Mouse (Mus musculus) ES-Bruce4 (cell line): Measurements from ENCODE around the gene Snrpb2. TPM values are rescaled to one million over a fixed set of nuclear protein-coding genes. Genes with fewer than 3 reads are reported as not detected.

Source experiments
- H3K27ac ChIP-seq: 2 replicates; pipeline ENCODE4 v1.5.1; 2012; ENCODE audit warnings: low read length, inconsistent platforms; ENCODE audit not compliant: insufficient read depth
- H3K27me3 ChIP-seq: 2 replicates; pipeline ENCODE4 v1.6.1; 2012; ENCODE audit warnings: mild to moderate bottlenecking, low read length, inconsistent platforms; ENCODE audit not compliant: control insufficient read depth, poor library complexity, insufficient read depth, severe bottlenecking
- H3K36me3 ChIP-seq: 2 replicates; pipeline ENCODE4 v1.6.1; 2012; ENCODE audit warnings: inconsistent platforms, mild to moderate bottlenecking, low read length, moderate library complexity; ENCODE audit not compliant: control insufficient read depth, poor library complexity, insufficient read depth, severe bottlenecking
- H3K4me1 ChIP-seq: one replicate; pipeline ENCODE4 v1.8.1; 2011; ENCODE audit warnings: low read length; ENCODE audit not compliant: control insufficient read depth, insufficient read depth
- H3K4me3 ChIP-seq: 2 replicates; pipeline ENCODE4 v1.5.1; 2011; ENCODE audit warnings: low read depth, mild to moderate bottlenecking, low read length
- H3K9ac ChIP-seq: 2 replicates; pipeline ENCODE4 v1.6.1; 2012; ENCODE audit warnings: low read depth, mild to moderate bottlenecking, inconsistent platforms; ENCODE audit not compliant: poor library complexity, severe bottlenecking
- H3K9me3 ChIP-seq: replicated peaks from 2 replicates; pipeline ENCODE4 v1.6.1; 2012; ENCODE audit warnings: mild to moderate bottlenecking, low read length, inconsistent platforms; ENCODE audit not compliant: control insufficient read depth, poor library complexity, insufficient read depth, severe bottlenecking
- CTCF ChIP-seq: IDR thresholded peaks from one replicate; pipeline ENCODE4 v1.8.1; 2011; ENCODE audit warnings: low read depth, low read length
- EP300 ChIP-seq: IDR thresholded peaks from 2 replicates; pipeline ENCODE4 v1.6.1; 2011; ENCODE audit warnings: low read depth, low read length; ENCODE audit not compliant: insufficient read depth
- POLR2A ChIP-seq: IDR thresholded peaks from one replicate; pipeline ENCODE4 v1.8.1; 2011; ENCODE audit warnings: low read length; ENCODE audit not compliant: insufficient read depth
- polyA plus RNA-seq: library from polyadenylated mRNA; stranded (reverse); fragments of >200 nt; gene quantifications from 2 replicates; pipeline ENCODE4 v1.2.4, GENCODE M21; 2011; ENCODE audit warnings: low read depth; ENCODE audit not compliant: missing spikeins, insufficient read depth, insufficient read length

The Snrpb2 gene
- polyA plus RNA-seq, 1 experiment, result 155 TPM

DNA sequence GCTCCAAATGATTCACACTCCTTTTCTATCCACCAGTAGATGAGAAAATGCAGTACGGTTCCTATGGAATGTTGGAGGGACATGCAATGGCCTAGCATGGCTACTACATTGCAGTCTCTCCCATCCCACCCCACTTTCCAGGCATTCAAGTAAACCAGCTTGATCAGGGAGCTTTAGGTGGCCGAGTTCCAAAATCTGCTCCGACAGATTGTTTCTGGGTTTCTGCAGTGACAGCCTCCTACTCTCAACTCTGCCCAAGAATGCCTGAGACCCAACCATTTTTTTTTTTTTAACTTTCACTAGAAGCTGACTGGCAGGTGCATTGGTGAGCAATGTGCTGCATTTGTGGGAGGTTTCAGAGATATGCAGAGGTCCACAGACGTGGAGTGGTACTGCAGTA, 51.9 kb downstream of the Snrpb2 start:
- Histone ChIP-seq H3K27ac (no peak overlapping the region), H3K9ac (no peak overlapping the region), H3K4me3 (no peak overlapping the region), H3K27me3 (no peaks in the 10 kb centered on the region), H3K4me1 (peaks cover 4% of the 10 kb centered on the region), H3K9me3 (no peaks in the 10 kb centered on the region), H3K36me3 (no peaks in the 10 kb centered on the region)
- no peak for TF ChIP-seq CTCF
- TF ChIP-seq EP300, result no peak
- no peak for TF ChIP-seq POLR2A

- H3K9ac ChIP-seq, result no peak overlapping the region
- no peaks in the 10 kb centered on the region for H3K9me3 ChIP-seq
- TF ChIP-seq POLR2A (no peak), CTCF (no peak), EP300 (no peak)
- no peaks in the 10 kb centered on the region for H3K27me3 ChIP-seq
- no peak overlapping the region for H3K4me3 ChIP-seq
- no peaks in the 10 kb centered on the region for H3K36me3 ChIP-seq
- peaks cover 4% of the 10 kb centered on the region for H3K4me1 ChIP-seq
- no peak overlapping the region for H3K27ac ChIP-seq
These were observed 54.6 kb downstream of the Snrpb2 start for GRCm38 (mm10) chr2:143117453-143117852.

DNA sequence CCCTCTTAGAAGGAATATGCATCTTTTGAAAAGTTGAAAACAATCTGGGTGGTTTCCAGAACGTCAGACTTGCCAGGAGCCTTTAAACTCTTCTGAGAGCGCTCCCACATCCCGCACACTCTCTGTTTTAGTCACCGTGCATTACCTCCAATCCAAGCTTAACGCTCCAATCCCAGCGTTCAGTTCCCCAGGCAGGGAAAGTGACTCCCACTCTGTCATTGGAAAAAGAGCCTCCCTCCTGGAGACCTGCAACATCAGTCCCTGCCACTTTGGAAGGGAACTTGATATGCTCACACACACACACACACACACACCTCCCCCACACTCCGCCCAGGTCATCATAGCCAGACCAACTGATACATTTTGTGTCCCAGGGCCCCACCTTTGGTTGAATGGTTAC, 55.4 kb downstream of the Snrpb2 start:
- no peak overlapping the region for H3K27ac ChIP-seq
- no peak for TF ChIP-seq POLR2A
- TF ChIP-seq CTCF, result no peak
- no peak for TF ChIP-seq EP300

More for the DNA sequence above, 55.4 kb downstream of the Snrpb2 start:
- Histone ChIP-seq H3K9me3 (no peaks in the 10 kb centered on the region), H3K27me3 (no peaks in the 10 kb centered on the region), H3K4me1 (peaks cover 4% of the 10 kb centered on the region), H3K9ac (no peak overlapping the region), H3K36me3 (no peaks in the 10 kb centered on the region), H3K4me3 (no peak overlapping the region)

Other genes starting within 250 kb of the Snrpb2 start
- 13.3 and 14.3 TPM in 2 replicates for gene Kif16b, start 161.5 kb upstream of the Snrpb2 start, polyA plus RNA-seq
- gene Otor, start 15.4 kb downstream of the Snrpb2 start, polyA plus RNA-seq, result not detected in 2 replicates